Comparison of ENCODE assay signal across 19 mouse cellular contexts in the genomic region with DNA sequence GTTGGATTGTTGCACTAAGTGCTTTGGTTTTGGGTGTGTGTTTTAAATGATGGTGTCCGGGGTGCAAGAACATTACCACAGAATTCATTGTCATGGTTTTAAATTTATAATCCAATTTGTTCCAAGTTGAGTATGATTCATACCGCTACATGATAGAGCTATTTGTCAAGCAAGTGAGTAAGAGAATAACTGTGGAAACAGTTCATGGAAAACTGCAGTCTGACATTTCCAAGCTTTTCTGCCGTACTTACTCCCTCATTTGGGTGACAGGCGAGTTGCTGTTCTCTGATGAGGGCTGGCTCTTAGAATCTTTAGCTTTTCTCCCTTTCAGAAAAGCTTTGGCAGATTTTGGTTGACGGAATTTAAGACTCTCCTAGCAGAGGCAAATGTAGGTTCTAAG.
DNase-seq lines count a peak whose midpoint lies in the region.
"Had no signal": no experiment of that assay in that cellular context is flagged by ENCODE, and none has a peak within 500 bp of the region (broad histone marks: within the 10 kb centered on the region; RNA-seq: fewer than 3 reads in every experiment).

No protein-coding gene starts in this region.

- intact Hi-C loops in left cerebral cortex, postnatal 10 days (cut with DNase I) = loop anchor here (10.0 kb wide), 1 partner anchor 114 kb away; the partner anchor contains the start of gene Phlpp1
- intact Hi-C loops in heart, postnatal 10 days (cut with DNase I) = no loop called here

- DNase-seq in adrenal gland, adult 2 months = peak; percentile 25
- no peak for DNase-seq in adrenal gland, adult 8-10 months
- DNase-seq in left cerebral cortex, adult 11 months (ENCODE audit: low spot score) = peak; percentile 15
- no peak for DNase-seq in left cerebral cortex, postnatal 10 days (ENCODE audit: extremely low spot score in 1 of 2, low spot score in 2 of 2)
- peak; percentile 80 for DNase-seq in NIH3T3 (ENCODE audit: low read depth)
- peak; percentile 51 for DNase-seq in telencephalon, adult 2 months (ENCODE audit: low read depth, low spot score)
- no peak for DNase-seq in heart, postnatal 10 days
- no peak for DNase-seq in cerebellum, postnatal 4 days (ENCODE audit: low spot score in 2 of 2)
- DNase-seq: adrenal gland, postnatal 14 days; cerebellum, adult 11-12 months; cerebellum, adult 9-11 months; heart, adult 2 months; kidney, adult 11 months; kidney, postnatal 36 days; layer of hippocampus, adult 9-11 months; lung, embryonic 14.5 days; lung, postnatal 14 days; midbrain, embryonic 14.5 days; right cerebral cortex, postnatal 14 days had no signal

Comparison
In these comparisons a context has a peak if more than half of its experiments do, and no peak if none do; other contexts are left out.
1. DNase-seq: peak in adrenal gland, adult 2 months (single experiment), left cerebral cortex, adult 11 months (single experiment), NIH3T3 (single experiment) and telencephalon, adult 2 months (single experiment); none in adrenal gland, adult 8-10 months (single experiment), left cerebral cortex, postnatal 10 days (0 of 2), heart, postnatal 10 days (0 of 2) and cerebellum, postnatal 4 days (0 of 2).